Mouse (Mus musculus) WW6 (cell line): ENCODE measurements around the gene Dagla.

Experiments used
- DNase-seq: peaks from one replicate; pipeline ENCODE4 v3.0.0-alpha.2; 2013; ENCODE audit warnings: low read depth, low spot score

Dagla gene

DNA sequence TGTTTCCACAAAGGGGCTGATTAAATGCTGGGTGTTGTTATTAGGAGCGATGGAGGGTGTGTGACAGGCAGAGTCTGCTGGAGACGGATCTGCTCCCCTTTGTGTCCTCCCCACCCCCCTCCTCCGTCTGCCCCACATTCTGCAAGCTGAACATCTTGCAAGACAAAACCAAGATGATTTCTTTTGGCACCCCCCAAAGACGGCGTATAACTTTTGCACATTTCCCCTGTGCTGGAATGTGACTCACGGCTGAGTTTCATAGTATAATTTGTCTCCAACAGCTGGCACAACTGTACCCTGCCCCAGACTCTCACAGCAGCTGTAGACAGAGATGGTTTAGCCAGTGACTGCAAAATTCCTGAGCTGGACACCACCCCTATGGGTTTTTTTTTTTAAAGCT is 3.3 kb upstream of the Dagla start:
- no peak for DNase-seq

DNA sequence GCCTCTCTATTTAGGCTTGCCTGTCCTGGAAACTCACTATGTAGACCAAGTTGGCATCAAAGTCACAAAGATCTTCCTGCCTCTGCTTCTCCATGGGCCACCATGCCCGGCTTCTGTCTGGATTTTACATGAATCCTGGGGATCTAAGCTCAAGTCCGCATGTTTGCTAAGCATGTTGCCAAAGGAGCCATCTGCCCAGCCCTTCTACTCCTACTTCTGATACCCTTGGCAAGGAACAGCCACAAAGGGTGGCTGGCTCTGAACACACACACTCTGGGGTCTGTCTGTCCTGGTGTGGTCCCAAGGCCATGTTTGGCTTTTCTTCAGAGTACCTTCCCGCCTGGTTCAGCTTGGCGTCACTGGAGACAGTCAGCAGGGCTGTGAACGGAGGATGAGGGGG is 2.7 kb upstream of the Dagla start:
- DNase-seq, result no peak

DNA sequence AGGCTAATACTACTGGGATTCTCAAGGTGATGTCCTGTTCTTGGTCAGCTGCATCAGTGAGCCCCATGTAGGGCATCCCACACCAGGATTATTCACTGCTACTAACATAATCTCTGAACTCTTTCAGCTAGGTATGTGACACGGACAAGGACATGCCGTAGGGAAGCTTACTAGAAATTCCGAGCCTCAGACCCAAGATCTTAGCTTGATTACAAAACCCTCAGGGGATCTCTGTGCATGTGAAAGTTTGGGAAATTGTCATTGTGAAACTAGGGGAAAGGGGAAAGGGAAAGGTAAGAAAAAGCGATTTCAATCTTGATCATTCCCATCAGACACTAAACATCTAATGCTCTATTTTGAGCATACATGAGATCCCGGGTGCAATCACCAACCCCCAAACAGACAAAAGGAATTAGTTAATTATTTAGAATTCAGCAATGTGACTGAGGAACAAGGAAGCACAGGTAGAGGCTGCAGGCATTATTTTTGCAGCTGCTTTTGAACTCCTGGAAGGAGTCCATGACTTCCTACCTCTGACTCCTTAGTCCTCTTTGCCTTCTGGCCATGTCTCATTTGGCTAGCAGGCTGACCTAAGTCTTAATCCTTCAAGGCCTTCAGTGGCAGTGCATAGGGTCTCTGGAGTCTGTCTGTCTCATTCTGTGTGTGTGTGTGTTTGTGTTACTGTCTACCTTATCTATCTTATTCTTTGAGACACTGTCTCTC is 2.0 kb upstream of the Dagla start:
- no peak for DNase-seq

DNA sequence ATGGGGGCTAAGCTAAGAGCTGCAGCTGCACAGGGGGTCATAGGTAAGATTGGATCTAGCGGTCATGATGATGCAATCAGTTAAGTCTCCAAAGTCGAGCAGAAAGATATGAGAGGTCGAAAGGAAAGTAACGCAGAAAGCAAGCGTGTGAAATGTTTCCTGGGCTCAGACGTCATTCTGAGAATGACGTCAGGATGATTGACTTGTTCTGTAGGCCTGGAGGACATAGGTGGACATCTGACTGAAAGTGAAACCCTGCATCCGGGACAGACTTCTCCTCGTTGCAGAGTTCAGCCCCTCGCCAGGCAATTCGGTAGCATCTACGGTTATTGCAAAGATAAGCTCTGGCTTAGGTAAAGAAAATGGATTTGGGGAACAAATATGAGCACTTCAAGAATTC is 963 bp upstream of the Dagla start:
- no peak for DNase-seq

DNA sequence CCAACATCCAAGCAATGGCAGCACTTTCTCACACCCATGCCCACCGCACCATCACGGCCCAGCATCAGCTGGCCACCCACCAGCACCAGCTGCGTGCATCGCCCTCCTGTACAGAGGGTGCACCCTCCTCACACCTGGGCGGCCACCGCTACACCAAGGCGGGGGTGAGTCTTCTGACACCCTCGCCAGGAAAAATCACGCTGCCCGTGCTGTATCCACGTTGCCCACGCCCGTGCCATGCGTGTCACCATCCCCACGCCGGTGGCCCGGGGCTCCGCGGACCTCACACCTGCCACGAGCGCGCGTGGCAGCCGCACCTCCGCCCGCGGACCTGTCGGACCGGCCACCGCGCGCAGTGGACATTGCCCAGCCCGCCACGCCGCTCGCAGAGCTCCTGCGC is 282 bp downstream of the Dagla start:
- no peak for DNase-seq

DNA sequence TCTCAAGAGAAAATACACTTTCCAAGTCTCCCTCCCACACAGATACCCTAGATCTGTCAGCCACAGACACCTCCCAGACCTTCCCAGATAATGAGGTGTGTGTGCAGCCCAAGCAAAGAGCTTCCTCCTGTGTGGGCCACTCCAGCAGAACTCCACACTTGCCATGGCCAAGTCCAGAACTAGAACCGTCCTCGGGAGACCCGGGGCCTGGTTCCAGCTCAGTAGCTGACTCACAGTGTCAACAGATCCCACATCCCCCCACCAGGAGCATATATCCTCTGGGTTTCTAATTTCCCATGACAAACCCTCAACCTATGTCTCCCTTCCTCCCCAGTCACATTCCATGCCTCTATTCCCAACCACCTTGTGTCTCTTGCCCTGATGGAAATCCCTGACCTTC is 1.8 kb downstream of the Dagla start:
- DNase-seq, result no peak

DNA sequence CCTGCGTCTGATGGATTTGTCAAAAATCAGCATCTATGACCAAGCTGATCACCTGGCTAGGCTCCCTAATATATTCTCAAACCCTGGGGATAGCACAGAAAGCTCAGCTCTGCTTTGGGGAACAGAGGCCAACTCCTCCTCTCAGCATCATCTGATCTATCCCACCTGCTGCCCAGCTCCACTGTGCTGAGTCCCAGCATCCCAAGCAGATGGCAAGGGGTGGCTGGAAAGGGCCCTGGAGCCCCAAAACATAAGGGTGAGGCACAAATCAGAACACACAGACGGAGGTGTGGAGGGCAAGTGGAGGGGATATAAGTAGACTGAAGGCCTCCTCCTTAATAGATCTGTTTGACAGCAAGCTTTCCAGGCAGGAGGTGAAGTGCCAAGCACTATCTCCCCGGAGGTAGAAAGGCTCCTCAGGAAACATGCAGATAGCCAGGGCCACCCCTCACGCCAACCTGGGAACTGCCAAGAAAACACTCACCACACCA is 2.8 kb downstream of the Dagla start:
- DNase-seq, result no peak

DNA sequence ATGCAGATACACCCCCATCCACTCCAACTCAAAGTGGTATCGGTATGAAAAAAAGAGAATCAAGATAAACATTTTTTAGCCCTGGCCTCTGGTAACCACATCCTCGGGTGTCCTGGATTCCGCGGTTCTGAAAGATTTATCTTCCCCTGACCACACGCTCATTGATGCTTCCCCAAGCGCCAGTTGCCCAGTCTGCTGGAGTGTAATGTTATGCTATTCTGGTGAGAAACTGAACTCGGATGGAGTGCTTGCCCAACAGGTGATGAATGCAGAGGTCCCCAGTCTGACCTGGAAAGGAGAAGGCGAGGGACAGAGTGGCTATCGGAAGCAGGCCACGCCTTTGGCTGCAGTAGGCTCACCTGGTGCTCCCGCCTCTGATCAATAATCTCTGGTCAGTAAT is 3.4 kb downstream of the Dagla start:
- no peak for DNase-seq

DNA sequence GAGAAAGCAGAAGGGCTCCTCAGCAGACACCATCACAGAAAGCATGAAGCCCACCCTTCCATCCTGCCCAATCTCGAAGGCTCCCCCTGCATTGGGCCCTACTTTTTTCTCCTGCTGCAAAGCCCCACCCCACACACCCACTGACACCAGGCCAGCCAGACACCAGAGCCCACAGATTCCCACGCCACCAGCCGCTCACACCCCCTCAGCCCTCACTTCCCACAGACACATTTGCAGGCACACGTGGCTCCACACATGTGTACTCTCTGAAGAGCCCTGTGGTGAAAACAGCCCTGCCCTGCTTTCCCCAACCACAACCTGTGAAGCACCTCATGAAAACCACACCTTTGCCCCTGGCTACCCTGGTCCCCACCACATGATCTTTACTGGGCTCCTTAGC is 3.9 kb downstream of the Dagla start:
- DNase-seq, result no peak

DNA sequence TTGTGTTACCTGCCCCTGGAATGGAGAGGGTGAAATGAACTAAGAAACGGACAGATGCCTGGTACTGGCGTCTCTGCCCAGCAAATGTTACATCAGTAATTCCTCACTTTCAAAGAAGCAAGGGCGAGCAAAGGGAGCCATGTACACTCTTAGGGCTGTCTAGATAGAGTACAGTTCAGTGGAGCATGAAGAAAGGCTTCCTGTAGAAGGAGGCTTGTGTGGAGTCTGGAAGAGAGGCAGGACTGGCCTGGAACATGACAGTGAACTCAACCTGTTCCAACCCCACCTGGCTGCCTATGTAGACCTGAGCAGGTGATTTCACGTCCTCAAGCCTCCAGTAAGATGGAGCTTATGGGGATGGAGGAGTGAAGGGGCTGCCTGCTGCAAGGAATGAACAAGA is 6.4 kb downstream of the Dagla start:
- DNase-seq, result no peak

DNA sequence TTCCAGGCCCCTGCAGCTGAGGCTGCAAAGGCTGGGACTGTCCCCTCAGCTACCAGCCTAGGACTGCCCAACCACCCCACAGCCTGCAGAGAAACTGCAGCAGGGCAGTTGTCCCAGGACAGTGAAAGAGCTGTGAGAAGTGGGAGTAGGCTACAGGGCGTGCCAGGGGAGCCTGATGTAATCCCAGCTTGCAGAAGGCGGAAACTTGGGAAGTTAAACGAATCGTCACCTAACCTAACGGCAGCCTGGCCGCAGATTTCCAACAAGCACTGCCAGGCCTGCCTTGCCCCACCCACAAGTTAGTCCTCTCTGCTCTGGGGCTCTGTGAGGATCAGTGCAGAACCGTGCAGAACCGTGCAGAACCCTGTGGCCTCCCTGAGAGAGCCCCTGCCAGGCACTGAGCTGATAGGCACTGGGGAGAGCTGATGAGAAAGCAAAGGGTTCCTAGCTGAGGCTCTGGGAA is 7.6 kb downstream of the Dagla start:
- no peak for DNase-seq

DNA sequence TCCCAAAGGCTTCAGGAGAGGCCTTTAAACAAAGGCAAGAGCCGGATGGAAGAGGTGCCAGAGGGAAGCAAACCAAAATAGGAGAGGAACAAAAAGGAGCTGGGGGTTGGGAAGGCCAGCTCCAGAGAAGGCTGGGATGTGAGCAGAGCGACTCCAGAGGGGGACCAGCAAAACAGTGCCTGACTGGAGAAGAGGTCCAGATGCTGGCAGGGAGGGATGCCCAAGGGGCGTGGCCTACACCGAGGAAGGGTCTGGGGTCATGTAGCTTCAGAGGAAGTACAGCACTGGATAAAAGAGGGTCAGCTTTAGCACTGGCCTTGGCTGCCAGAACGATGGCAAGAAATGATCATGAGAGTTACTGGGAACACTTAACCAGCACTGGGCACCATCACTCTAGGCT is 8.4 kb downstream of the Dagla start:
- no peak for DNase-seq

DNA sequence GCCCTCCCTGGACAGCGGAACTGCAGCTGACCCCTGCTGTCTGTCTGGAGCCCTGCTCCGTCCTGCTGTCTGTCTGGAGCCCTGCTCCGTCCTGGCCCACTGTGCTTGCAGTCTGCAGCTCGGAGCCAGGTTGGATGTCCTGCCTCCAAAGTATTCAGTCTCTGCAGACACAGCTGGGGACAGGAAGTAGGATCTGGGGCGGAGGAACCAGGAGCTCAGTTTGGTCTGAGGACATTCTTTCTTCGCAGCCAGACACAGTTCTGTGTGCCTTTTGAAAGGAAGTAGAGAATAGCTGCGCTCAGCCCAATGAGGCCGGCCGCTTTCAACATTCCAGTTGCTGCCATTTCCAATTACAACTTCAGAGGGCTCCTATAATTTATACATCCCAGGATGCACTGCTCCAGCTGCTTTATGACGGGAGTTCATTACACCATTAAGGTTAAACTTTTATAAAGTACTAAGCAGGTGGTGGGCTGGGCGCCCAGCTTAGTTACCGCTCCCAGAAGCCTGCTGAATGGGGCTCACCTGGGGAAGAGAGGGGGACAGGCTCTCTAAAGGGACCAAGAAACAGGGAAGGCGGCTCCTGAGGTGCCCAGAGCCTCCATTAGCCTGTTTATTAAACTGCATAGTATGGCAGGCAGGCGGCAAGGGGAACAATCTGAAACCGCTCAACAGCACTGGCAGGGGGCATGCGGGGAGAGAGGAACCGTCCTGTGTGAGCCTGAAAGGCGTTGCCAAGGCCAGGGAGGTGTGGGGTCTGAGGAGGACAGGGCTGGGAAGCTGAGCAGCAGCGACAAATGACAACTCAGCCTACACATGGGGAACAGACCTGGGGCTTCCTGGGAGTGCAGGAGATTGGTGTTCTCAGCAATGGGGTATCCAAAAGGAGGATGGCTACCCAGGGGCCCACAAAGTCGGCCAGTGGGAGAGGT is 9.8 kb downstream of the Dagla start:
- DNase-seq, result no peak

DNA sequence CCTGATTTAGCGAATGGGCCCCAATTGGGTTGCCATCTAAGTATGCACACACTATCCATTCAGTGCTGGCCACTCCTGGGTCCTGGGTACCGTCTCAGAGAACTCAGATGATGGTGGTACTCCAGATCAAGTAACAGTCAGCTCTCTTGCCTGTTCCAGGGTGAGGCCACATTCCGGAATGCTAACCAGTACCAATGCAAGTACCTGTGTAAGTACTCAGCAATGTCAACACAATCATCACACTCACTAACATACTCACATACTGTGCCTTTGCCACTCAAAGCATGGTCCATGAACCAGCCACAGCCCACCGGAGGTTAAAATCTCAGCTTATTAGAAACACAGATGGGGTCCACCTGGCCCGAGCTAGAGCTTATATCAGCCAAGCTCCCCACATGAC is 10.7 kb downstream of the Dagla start:
- DNase-seq, result no peak

DNA sequence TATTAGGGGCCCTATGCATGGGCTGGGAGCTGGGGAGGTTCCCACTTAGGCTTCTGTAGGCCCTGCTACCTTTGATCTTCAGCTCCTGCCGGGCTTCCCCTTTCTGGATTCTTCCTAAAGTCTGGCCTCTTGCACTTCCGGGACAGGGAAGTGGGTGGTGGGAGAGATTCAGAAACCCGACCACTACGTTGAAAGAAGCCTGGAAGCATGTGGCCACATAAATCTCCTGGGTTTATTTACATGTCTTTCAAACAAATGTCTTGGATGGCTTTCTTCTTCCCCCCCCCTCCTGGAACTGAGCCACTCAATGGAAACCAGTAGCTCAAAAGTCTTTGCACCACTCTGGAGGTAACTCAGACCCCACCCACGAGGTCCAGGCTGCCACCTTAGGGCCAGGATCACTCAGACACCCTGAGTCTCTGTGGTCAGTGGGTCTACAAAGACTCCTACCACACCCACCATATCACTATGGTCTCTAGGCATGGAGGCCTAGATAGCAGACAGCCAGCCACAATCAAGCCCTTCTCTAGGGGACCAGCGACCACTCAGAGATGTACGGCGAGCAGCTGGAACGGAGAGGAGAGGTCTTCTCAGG is 12.7 kb downstream of the Dagla start:
- DNase-seq, result no peak

DNA sequence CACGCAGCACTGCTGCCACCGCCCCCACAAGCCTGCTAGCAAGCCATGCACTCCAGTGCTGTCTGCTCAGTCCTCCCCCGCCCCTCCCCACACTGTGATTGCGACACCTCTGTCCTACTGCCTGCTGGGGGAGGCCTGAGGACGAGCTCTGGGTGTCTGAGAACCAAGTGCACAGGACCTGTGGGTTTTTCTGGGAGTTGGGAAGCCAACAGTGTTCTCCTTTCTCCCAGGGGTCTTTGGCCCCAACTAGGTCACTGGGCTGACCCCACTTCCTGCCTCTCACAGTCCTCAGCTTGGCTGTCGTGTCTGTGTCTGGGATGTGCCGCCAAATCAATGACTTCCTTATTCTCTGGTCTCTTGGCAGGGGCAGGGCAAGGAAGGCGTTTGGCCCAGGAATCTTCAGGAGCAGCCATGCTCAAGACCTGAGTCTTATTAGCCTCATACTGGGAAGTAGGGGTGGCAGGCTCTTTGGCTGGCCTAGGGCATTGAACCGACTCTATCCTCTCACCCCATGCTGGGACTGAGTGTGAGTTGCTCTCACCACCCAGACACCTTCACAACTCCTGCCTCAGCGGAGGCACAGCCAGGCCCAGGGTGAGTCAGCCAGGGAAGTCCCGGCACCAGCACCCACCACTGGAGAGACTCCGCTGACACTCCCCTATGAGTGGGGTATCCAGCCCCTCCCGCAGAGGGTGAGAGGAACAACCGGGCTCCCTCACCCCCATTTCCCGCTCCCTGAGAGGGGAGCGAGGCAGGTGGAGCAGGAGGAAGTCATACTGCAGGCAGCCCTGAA is 14.3 kb downstream of the Dagla start:
- DNase-seq, result no peak

DNA sequence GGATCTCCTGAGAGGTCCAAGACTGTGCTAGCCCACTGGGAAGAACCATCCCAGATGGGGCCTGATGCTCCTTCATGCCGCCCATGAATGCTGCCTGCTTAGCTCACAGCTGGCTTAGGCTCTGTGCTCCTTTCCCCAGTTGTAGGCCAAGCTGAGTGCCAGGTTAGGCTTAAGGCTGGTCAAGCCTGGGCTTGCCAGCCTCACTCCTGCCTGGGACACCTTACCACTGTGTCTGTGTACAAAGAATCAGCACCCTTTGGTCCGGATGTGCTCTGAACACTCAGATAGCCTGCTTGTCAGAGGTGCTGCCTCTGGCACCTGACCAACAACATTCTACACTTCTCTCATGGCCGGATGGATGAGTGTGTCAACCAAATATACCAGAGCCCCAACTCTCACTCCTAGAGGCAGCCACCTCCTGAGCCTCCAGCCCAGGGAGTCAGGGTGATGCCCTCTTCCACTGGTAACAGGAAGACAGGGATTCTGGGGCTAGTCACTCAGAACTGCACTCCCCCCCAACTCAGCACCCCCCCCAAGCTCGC is 15.0 kb downstream of the Dagla start:
- no peak for DNase-seq

DNA sequence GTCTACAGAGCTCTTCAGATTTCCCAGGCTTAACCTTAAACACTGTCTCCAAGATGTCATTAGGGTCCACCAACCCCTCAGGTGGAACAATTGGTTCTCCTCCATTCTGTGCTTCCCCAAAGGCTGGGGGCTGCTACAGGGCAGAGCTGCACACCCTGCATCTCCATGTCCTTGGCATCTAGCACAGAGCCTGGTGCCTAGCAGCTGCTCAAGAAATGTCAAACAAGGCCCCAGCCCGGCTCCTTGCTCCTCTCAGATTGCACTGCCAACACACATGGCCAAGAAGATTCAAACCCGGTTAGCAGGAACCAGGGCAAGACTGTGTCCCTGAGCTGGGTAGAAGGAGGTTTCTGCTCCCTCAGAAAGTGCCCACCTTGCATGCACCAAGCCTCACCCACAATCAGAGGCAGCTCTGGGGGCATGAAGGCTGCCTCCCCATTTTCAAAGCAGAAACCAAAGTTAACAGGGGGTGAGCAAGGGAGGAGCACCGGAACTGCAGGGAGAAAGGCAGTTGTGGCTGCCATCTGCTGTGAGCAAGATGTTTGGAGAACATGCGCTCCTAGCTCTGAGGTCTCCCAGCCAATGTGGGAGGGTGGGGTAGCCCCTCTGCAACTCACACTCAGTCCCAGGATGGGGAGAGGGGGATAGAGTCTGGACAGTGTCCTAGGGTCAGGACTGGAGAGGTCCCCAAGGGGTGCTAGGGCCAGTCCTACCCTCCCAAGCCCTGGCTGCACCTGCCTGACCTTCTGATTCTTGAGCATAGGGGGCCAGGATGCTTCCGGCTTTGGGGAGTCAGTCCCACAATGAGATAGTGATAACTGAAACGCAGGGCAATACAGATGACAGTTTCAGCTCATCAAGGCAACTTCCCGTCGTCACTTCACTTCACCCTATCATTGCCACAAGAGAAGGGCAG is 16.3 kb downstream of the Dagla start:
- no peak for DNase-seq

DNA sequence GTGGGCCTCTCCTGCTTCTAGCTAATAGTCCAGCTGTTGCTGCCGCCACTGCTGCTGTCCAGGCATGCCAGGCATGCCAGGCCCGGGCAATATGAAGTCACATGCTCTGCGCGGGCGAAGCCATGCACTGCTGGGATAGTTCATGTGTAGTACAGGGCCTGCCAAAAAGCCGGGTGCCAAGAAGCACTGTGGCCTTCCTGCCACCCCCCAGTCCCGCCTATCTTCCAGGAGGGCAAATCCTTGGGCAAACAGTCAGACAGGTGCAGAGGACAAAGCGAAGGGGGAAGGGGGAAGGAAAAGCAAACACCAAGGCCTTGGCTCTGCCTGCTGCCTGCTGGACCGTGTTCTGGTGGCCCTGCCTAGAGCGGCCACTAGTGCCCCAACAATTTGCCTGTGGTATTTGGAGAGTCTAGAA is 18.2 kb downstream of the Dagla start:
- DNase-seq, result no peak
